Mouse (Mus musculus) forebrain, embryonic 12.5 days (tissue): Measurements from ENCODE around the gene Nrp2. TPM values are rescaled to one million over a fixed set of nuclear protein-coding genes. Genes with fewer than 3 reads are reported as not detected.

Source experiments
- ATAC-seq: fragments of 200-750 bp; cut with Nextera tagmentation; 2 replicates; pipeline ENCODE4 v1.8.0; 2017; ENCODE audit warnings: moderate TSS enrichment; ENCODE audit not compliant: low FRiP score
- H3K27ac ChIP-seq: fragments of 300-500 bp; sonication (generic); 2 replicates; pipeline ENCODE4 v1.5.1; 2016; ENCODE audit warnings: mild to moderate bottlenecking
- H3K27me3 ChIP-seq: fragments of 300-500 bp; sonication (generic); 2 replicates; pipeline ENCODE4 v1.6.1; 2016; ENCODE audit warnings: mild to moderate bottlenecking
- H3K36me3 ChIP-seq: fragments of 300-500 bp; sonication (generic); replicated peaks from 2 replicates; pipeline ENCODE4 v1.6.1; 2016; ENCODE audit warnings: mild to moderate bottlenecking
- H3K4me1 ChIP-seq: fragments of 300-500 bp; sonication (generic); 2 replicates; pipeline ENCODE4 v1.6.1; 2016
- H3K4me2 ChIP-seq: fragments of 300-500 bp; sonication (generic); 2 replicates; pipeline ENCODE4 v1.6.1; 2016; ENCODE audit warnings: mild to moderate bottlenecking, moderate library complexity
- H3K4me3 ChIP-seq: fragments of 300-500 bp; sonication (generic); replicated peaks from 2 replicates; pipeline ENCODE4 v1.5.1; 2016; ENCODE audit warnings: mild to moderate bottlenecking
- H3K9ac ChIP-seq: fragments of 300-500 bp; sonication (generic); 2 replicates; pipeline ENCODE4 v1.6.1; 2016; ENCODE audit warnings: mild to moderate bottlenecking
- H3K9me3 ChIP-seq: fragments of 300-500 bp; sonication (generic); 2 replicates; pipeline ENCODE4 v1.6.1; 2016
- WGBS: fragments of 180-500 bp; shearing (Covaris S2); methylation state at CpG from one replicate; pipeline ENCODE4 v1.1.7; 2016; 5-methylcytosine and 5-hydroxymethylcytosine counted together
- polyA plus RNA-seq: library from polyadenylated mRNA; unstranded; fragments of >200 nt; fragmentation: Nextera tagmentation; extraction: Ambion mirVana; gene quantifications from 2 replicates; pipeline ENCODE4 v1.2.1, GENCODE M21; 2016

Nrp2 gene
- polyA plus RNA-seq, 1 experiment from 2014 or later: 33.1 TPM

GRCm38 (mm10) chr1:62691175-62691574 is 11.9 kb upstream of the Nrp2 start:
- H3K27me3 ChIP-seq: 0 out of 2 replicates have a peak, but pooled peaks cover 6% of the 10 kb centered on the region
- H3K27ac ChIP-seq: no peak overlapping the region
- ATAC-seq: no peak
- H3K9me3 ChIP-seq: no peaks in the 10 kb centered on the region
- no peak overlapping the region for H3K4me3 ChIP-seq
- 0 out of 2 replicates have a peak, but pooled peaks cover 1% of the 10 kb centered on the region for H3K4me1 ChIP-seq
- 88% methylated on average over 6 of the region's 6 CpGs for WGBS
- H3K9ac ChIP-seq: no peak overlapping the region
- H3K36me3 ChIP-seq: no peaks in the 10 kb centered on the region
- no peak overlapping the region for H3K4me2 ChIP-seq

- WGBS: 54% methylated on average over 6 of the region's 6 CpGs
- Histone ChIP-seq H3K27ac (no peak overlapping the region), H3K4me3 (no peak overlapping the region), H3K9ac (no peak overlapping the region), H3K36me3 (no peaks in the 10 kb centered on the region), H3K9me3 (no peaks in the 10 kb centered on the region), H3K4me2 (no peak overlapping the region), H3K4me1 (peaks cover 16% of the 10 kb centered on the region), H3K27me3 (peaks cover 22% of the 10 kb centered on the region)
- ATAC-seq: 0 out of 2 replicates have a peak, but pooled peaks have one; percentile 28
Measured at GRCm38 (mm10) chr1:62696312-62696982, 6.6 kb upstream of the Nrp2 start.

GRCm38 (mm10) chr1:62696983-62697341 is 6.1 kb upstream of the Nrp2 start:
- Histone ChIP-seq H3K4me3 (no peak overlapping the region), H3K36me3 (no peaks in the 10 kb centered on the region), H3K4me2 (no peak overlapping the region), H3K4me1 (peaks cover 16% of the 10 kb centered on the region), H3K9me3 (no peaks in the 10 kb centered on the region), H3K9ac (no peak overlapping the region), H3K27ac (no peak overlapping the region), H3K27me3 (peaks cover 27% of the 10 kb centered on the region)
- ATAC-seq: 0 out of 2 replicates have a peak, but pooled peaks have one; percentile 52
- WGBS: 23% methylated on average over 9 of the region's 9 CpGs

- no peaks in the 10 kb centered on the region for H3K9me3 ChIP-seq
- H3K4me2 ChIP-seq: no peak overlapping the region
- no peak overlapping the region for H3K9ac ChIP-seq
- no peak overlapping the region for H3K27ac ChIP-seq
- H3K4me1 ChIP-seq: peaks cover 19% of the 10 kb centered on the region
- no peak overlapping the region for H3K4me3 ChIP-seq
- ATAC-seq: no peak
- H3K36me3 ChIP-seq: no peaks in the 10 kb centered on the region
- WGBS: 45% methylated on average over 3 of the region's 3 CpGs
- H3K27me3 ChIP-seq: peaks cover 31% of the 10 kb centered on the region
Measured at GRCm38 (mm10) chr1:62697353-62697752, 5.7 kb upstream of the Nrp2 start.

GRCm38 (mm10) chr1:62699801-62700200 is 3.3 kb upstream of the Nrp2 start:
- Histone ChIP-seq H3K27me3 (peaks cover 41% of the 10 kb centered on the region), H3K4me1 (peaks cover 34% of the 10 kb centered on the region), H3K9ac (no peak overlapping the region), H3K9me3 (no peaks in the 10 kb centered on the region), H3K36me3 (no peaks in the 10 kb centered on the region), H3K4me2 (no peak overlapping the region), H3K27ac (no peak overlapping the region), H3K4me3 (no peak overlapping the region)
- 50% methylated on average over 4 of the region's 4 CpGs for WGBS
- ATAC-seq: no peak

DNA sequence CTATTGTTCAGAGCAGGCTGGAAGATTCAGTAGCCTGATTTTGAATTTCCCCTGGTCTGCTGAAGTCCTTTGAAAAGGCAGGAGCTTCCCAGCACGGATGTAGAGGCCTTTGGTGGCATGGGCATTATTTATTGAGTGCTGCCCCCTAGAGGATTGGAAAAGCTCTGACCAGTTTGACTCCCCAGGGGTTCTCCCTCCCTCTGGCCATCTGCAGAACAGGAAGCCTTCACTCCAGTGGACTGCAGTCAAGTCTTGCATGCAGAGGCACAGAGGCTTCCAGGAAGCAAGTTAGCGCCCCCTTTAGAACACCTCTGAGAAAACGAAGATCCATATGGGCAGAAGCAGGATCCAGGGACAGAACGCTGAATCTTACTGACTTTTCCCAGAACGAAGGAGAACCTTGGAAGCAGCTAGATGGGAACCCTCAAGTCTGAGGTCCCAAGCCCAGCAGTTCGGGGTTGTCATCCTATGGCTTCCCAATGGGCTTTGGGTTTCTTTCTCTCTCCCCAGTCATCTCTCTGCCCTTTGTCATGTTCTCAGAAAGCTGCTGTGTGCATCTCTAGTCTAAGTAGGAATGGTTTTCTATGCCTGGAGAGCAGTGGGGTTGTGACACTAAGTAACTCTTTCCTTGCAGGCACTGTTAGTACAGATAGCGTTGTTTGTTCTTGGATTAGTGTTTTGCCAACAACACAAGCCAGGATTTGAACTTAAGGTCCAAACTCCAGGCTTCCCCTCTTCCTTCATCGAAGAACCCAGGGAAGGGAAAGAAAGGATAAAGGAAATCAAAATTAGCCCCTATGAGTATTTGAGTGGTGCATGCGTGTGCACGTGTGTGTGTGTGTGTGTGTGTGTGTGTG is 1.8 kb upstream of the Nrp2 start:
- peaks cover 46% of the 10 kb centered on the region for H3K4me1 ChIP-seq
- no peak overlapping the region for H3K9ac ChIP-seq

GRCm38 (mm10) chr1:62702743-62703142 is 342 bp upstream of the Nrp2 start:
- peaks cover 50% of the 10 kb centered on the region for H3K4me1 ChIP-seq
- peak overlapping the region; percentile 64 for H3K9ac ChIP-seq
- H3K9me3 ChIP-seq: no peaks in the 10 kb centered on the region
- H3K27me3 ChIP-seq: peaks cover 64% of the 10 kb centered on the region
- peak overlapping the region; percentile 94 for H3K4me2 ChIP-seq
- no peak for ATAC-seq
- H3K4me3 ChIP-seq: peak overlapping the region; percentile 55
- under 1% methylated on average over 25 of the region's 25 CpGs for WGBS
- no peaks in the 10 kb centered on the region for H3K36me3 ChIP-seq
- peak overlapping the region; percentile 76 for H3K27ac ChIP-seq

More for the DNA sequence above, 1.8 kb upstream of the Nrp2 start:
- no peaks in the 10 kb centered on the region for H3K9me3 ChIP-seq
- no peak overlapping the region for H3K4me2 ChIP-seq
- no peak overlapping the region for H3K4me3 ChIP-seq
- H3K36me3 ChIP-seq: no peaks in the 10 kb centered on the region
- H3K27me3 ChIP-seq: peaks cover 52% of the 10 kb centered on the region
- no peak overlapping the region for H3K27ac ChIP-seq
- ATAC-seq: no peak
- 35% methylated on average over 10 of the region's 10 CpGs for WGBS

DNA sequence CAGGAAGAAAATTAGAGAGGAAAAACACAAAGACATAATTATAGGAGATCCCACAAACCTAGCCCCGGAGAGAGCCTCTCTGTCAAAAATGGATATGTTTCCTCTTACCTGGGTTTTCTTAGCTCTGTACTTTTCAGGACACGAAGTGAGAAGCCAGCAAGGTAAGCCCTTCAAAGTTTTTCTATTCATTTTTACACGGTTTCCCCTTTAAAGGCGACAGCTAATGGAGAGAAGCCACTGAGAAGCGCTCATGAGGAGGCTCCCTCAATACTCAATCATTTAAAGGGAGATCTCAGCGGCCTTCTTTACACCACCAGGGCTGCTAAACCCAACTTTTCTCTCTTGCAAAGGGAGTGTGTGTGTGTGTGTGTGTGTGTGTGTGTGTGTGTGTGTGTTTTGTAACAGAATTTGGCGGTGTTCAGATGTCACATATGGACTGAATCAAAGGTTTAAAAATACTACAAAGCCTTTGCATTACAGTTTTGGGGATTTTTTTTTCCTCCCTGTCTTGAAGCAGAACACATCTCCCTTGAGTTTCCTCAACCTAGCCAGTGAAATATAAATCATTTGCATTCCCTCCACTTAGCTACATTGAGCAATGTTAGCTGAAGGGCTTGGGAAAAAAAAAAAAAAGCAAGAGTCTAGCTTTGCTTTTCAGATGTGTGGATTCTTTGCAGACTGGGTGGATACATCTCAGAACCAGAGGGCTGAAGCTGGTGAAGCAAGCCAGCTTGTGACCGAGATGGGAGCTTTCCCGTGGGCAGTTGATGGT is 1.2 kb downstream of the Nrp2 start:
- Histone ChIP-seq H3K4me1 (peaks cover 66% of the 10 kb centered on the region), H3K4me3 (peak overlapping the region; percentile 55), H3K27me3 (peaks cover 67% of the 10 kb centered on the region), H3K9me3 (no peaks in the 10 kb centered on the region), H3K9ac (peak overlapping the region; percentile 64), H3K27ac (peak overlapping the region; percentile 76), H3K36me3 (no peaks in the 10 kb centered on the region), H3K4me2 (peak overlapping the region; percentile 94)
- ATAC-seq: no peak
- 0% methylated on average over 9 of the region's 9 CpGs for WGBS

DNA sequence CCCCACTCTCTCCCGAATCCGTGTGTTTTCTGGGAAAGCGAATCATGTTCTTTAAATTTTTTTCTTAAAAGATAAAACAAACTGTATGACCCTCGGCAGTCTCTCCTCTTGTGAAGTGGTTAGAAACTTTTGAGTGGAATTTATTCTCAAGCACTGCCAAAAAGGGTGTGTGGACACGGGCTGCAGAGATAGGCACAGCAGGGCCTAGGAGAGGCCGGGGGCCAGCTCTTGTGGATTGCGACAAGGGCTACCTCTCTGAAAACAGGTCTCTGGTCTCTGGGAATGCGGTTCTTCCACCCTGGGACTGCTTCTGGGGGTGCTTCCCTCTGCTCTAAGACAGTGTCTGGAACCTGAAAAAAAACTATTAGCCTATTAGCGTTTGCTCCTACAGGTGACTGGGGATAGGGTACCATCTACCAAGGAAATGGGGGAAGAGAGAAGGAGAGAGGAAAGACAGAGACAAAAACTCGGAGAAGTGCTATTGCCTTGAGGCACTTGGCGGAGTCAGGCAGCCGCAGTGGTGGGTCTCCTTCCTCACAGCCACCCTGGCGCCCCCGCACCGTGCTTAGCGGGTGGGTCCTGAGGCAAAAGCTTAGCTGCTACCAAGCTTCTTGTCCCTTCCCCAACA is 1.9 kb downstream of the Nrp2 start:
- Histone ChIP-seq H3K27ac (peak overlapping the region; percentile 76), H3K9me3 (no peaks in the 10 kb centered on the region)

DNA sequence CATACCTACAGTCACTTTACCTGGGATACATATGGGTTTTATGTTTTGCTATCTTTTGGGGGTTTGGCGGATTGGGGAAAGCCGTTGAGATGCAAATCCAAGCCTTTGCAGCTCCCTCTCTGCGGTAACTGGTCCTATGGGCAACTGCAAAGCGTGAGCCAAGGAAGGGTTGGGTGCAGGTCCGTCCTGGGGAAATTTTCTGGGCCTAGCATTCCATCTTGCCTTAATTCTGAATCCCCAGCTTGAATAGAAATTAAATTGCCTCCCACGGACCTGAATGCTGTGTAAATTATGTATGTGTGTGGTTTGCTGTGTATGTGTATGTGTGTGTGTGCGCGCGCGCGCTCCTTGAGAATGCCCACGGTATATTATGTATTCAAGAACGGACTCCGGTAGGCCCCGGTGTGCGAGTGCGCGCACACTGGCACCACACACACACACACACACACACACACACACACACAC is 2.5 kb downstream of the Nrp2 start:
- 2% methylated on average over 18 of the region's 18 CpGs for WGBS
- Histone ChIP-seq H3K9me3 (no peaks in the 10 kb centered on the region), H3K4me3 (peak overlapping the region; percentile 55), H3K9ac (peak overlapping the region; percentile 64), H3K36me3 (no peaks in the 10 kb centered on the region), H3K27me3 (peaks cover 79% of the 10 kb centered on the region), H3K4me1 (peaks cover 71% of the 10 kb centered on the region), H3K4me2 (peak overlapping the region; percentile 94), H3K27ac (peak overlapping the region; percentile 75)
- ATAC-seq: no peak

More for the DNA sequence above, 1.9 kb downstream of the Nrp2 start:
- no peak for ATAC-seq
- WGBS: 3% methylated on average over 16 of the region's 16 CpGs
- Histone ChIP-seq H3K36me3 (no peaks in the 10 kb centered on the region), H3K9ac (peak overlapping the region; percentile 64), H3K4me1 (peaks cover 69% of the 10 kb centered on the region), H3K4me2 (peak overlapping the region; percentile 94), H3K27me3 (peaks cover 73% of the 10 kb centered on the region), H3K4me3 (peak overlapping the region; percentile 55)

DNA sequence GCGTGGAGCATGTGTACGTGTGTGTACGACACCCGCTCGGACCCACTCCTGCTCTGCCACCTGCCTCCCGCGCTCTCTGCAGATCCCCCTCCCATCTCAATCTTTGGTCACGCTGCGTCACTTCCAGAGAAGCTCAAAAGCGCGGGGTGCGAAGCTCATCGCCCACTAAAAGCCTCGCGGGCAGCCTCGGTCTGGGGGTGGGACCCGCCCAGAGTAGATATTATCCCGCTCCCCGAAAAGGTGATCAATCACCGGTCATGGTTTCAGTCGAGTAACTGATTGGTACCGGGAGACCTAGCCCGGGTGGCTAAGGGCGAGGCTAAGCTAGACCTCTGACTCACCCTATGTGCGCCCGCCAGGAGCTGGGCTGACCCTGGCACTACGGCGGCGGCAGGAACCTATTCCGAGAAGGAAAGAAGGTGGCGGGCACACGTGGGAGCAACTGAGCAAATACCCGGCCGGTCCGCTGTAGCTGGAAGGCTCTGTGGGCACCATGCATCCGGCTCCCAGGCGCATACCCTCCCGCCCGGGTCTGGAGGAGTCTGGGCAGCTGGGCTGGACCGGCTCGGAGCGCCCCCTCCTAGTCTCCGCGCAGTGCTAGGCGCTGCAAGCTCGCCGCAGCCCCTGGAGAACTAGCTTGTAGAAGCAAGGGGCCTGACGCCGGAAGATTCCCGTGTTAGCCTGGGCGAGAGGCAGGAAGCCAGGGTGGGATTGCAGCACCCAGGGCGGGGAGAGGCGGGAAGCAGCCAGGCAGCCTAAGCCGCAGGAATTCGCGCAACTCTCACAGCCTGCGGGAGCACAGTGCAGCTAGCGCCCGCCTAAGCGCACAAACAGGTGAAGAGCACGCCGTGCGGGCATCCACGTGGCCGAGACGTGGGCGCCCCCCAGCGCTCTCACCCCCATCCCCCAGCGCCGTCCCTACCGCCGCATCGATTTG is 3.3 kb downstream of the Nrp2 start:
- H3K27ac ChIP-seq: peak overlapping the region; percentile 75
- WGBS: 0% methylated on average over 72 of the region's 73 CpGs
- H3K9ac ChIP-seq: peak overlapping the region; percentile 64
- H3K4me1 ChIP-seq: peaks cover 71% of the 10 kb centered on the region
- peak overlapping the region; percentile 94 for H3K4me2 ChIP-seq
- peak; percentile 54; the same call in 1 of the 2 replicates for ATAC-seq
- H3K4me3 ChIP-seq: peak overlapping the region; percentile 55
- H3K36me3 ChIP-seq: no peaks in the 10 kb centered on the region
- peaks cover 83% of the 10 kb centered on the region for H3K27me3 ChIP-seq
- no peaks in the 10 kb centered on the region for H3K9me3 ChIP-seq
